Mouse (Mus musculus) stomach, embryonic 14.5 days (tissue): ENCODE measurements around the gene Efcab5. TPM values are rescaled to one million over a fixed set of nuclear protein-coding genes. Genes with fewer than 3 reads are reported as not detected.
"Not testable (repeated sequence)": the region's sequence is repeated elsewhere in the genome, so short reads cannot be mapped to it uniquely, and the experiment has no call there.

Experiments
- ATAC-seq: fragments of 200-750 bp; cut with Nextera tagmentation; 2 replicates; pipeline ENCODE4 v1.8.0; 2017; ENCODE audit warnings: low read depth, moderate TSS enrichment; ENCODE audit not compliant: insufficient number of reproducible peaks, insufficient read depth, low FRiP score
- H3K27ac ChIP-seq: fragments of 300-500 bp; sonication (generic); 2 replicates; pipeline ENCODE4 v1.5.1; 2014; ENCODE audit warnings: mild to moderate bottlenecking, low read length, moderate library complexity, mixed read lengths
- H3K27me3 ChIP-seq: fragments of 300-500 bp; sonication (generic); 2 replicates; pipeline ENCODE4 v1.6.1; 2014; ENCODE audit warnings: low read length, control low read depth, mixed read lengths; ENCODE audit not compliant: control insufficient read depth, insufficient read depth
- H3K36me3 ChIP-seq: fragments of 300-500 bp; sonication (generic); 2 replicates; pipeline ENCODE4 v1.6.1; 2014; ENCODE audit warnings: mild to moderate bottlenecking, control low read depth, low read length, moderate library complexity, mixed read lengths; ENCODE audit not compliant: control insufficient read depth, insufficient read depth
- H3K4me1 ChIP-seq: fragments of 300-500 bp; sonication (generic); 2 replicates; pipeline ENCODE4 v1.6.1; 2014; ENCODE audit warnings: low read length, control low read depth, mixed read lengths; ENCODE audit not compliant: control insufficient read depth, insufficient read depth
- H3K4me2 ChIP-seq: fragments of 300-500 bp; sonication (generic); replicated peaks from 2 replicates; pipeline ENCODE4 v1.6.1; 2014; ENCODE audit warnings: low read depth, low read length, control low read depth
- H3K4me3 ChIP-seq: fragments of 300-500 bp; sonication (generic); 2 replicates; pipeline ENCODE4 v1.5.1; 2014; ENCODE audit warnings: low read depth, low read length, control low read depth
- H3K9ac ChIP-seq: fragments of 300-500 bp; sonication (generic); replicated peaks from 2 replicates; pipeline ENCODE4 v1.6.1; 2014; ENCODE audit warnings: low read depth, mild to moderate bottlenecking, control low read depth, low read length, moderate library complexity, mixed read lengths
- H3K9me3 ChIP-seq: fragments of 300-500 bp; sonication (generic); 2 replicates; pipeline ENCODE4 v1.6.1; 2016; ENCODE audit warnings: low read depth, low read length, control low read depth; ENCODE audit not compliant: control insufficient read depth
- WGBS: fragments of 180-500 bp; shearing (Covaris S2); extraction: QIAGEN DNeasy Blood & Tissue Kit; methylation state at CpG from one replicate; pipeline ENCODE4 v1.1.7; 2014; 5-methylcytosine and 5-hydroxymethylcytosine counted together
- polyA plus RNA-seq: library from polyadenylated mRNA; unstranded; fragments of >200 nt; fragmentation: Nextera tagmentation; extraction: Ambion mirVana; gene quantifications from 2 replicates; pipeline ENCODE4 v1.2.1, GENCODE M21; 2014

Efcab5 gene
- polyA plus RNA-seq, 1 experiment from 2014 or later: 0.36 TPM

- Histone ChIP-seq H3K9ac (no peak overlapping the region), H3K4me1 (no peaks in the 10 kb centered on the region), H3K9me3 (no peaks in the 10 kb centered on the region), H3K4me2 (no peak overlapping the region), H3K27me3 (no peaks in the 10 kb centered on the region), H3K4me3 (no peak overlapping the region), H3K36me3 (no peaks in the 10 kb centered on the region), H3K27ac (no peak overlapping the region)
- ATAC-seq: no peak
- WGBS: 94% methylated on average over 4 of the region's 4 CpGs
Observed at GRCm38 (mm10) chr11:77133450-77133849, 55.3 kb downstream of the Efcab5 start.

- Histone ChIP-seq H3K36me3 (no peaks in the 10 kb centered on the region), H3K9ac (no peak overlapping the region), H3K4me3 (no peak overlapping the region), H3K27me3 (no peaks in the 10 kb centered on the region), H3K27ac (no peak overlapping the region), H3K4me2 (no peak overlapping the region), H3K4me1 (no peaks in the 10 kb centered on the region), H3K9me3 (no peaks in the 10 kb centered on the region)
- 60% methylated on average over 3 of the region's 3 CpGs for WGBS
- ATAC-seq: no peak
Observed at GRCm38 (mm10) chr11:77132580-77132979, 56.2 kb downstream of the Efcab5 start.

GRCm38 (mm10) chr11:77128562-77128961 is 60.2 kb downstream of the Efcab5 start:
- Histone ChIP-seq H3K36me3 (no peaks in the 10 kb centered on the region), H3K4me1 (no peaks in the 10 kb centered on the region), H3K9ac (no peak overlapping the region), H3K4me3 (no peak overlapping the region), H3K4me2 (no peak overlapping the region), H3K27me3 (no peaks in the 10 kb centered on the region), H3K27ac (no peak overlapping the region), H3K9me3 (no peaks in the 10 kb centered on the region)
- WGBS: 82% methylated on average over 3 of the region's 3 CpGs
- no peak for ATAC-seq

- Histone ChIP-seq H3K36me3 (no peaks in the 10 kb centered on the region), H3K27ac (no peak overlapping the region), H3K9ac (no peak overlapping the region), H3K4me2 (no peak overlapping the region), H3K4me3 (no peak overlapping the region), H3K27me3 (no peaks in the 10 kb centered on the region), H3K4me1 (no peaks in the 10 kb centered on the region), H3K9me3 (no peaks in the 10 kb centered on the region)
- 73% methylated on average over 6 of the region's 6 CpGs for WGBS
- no peak for ATAC-seq
Observed at GRCm38 (mm10) chr11:77111141-77111540, 77.6 kb downstream of the Efcab5 start.

GRCm38 (mm10) chr11:77108442-77108841 is 80.3 kb downstream of the Efcab5 start:
- H3K9me3 ChIP-seq: no peaks in the 10 kb centered on the region
- 83% methylated on average over 6 of the region's 6 CpGs for WGBS
- no peaks in the 10 kb centered on the region for H3K4me1 ChIP-seq
- H3K4me2 ChIP-seq: no peak overlapping the region
- no peak overlapping the region for H3K9ac ChIP-seq
- H3K36me3 ChIP-seq: no peaks in the 10 kb centered on the region
- no peak for ATAC-seq
- H3K27me3 ChIP-seq: no peaks in the 10 kb centered on the region
- no peak overlapping the region for H3K4me3 ChIP-seq
- H3K27ac ChIP-seq: no peak overlapping the region

- not testable (repeated sequence) for ATAC-seq, H3K9ac ChIP-seq, H3K4me2 ChIP-seq, H3K27me3 ChIP-seq, H3K9me3 ChIP-seq, H3K27ac ChIP-seq, H3K4me3 ChIP-seq, H3K4me1 ChIP-seq, H3K36me3 ChIP-seq
- WGBS: 79% methylated on average over 12 of the region's 12 CpGs
Observed at GRCm38 (mm10) chr11:77107872-77108271, 80.9 kb downstream of the Efcab5 start.

GRCm38 (mm10) chr11:77106961-77107360 is 81.8 kb downstream of the Efcab5 start:
- 94% methylated on average over 6 of the region's 6 CpGs for WGBS
- no peaks in the 10 kb centered on the region for H3K27me3 ChIP-seq
- H3K9me3 ChIP-seq: no peaks in the 10 kb centered on the region
- H3K9ac ChIP-seq: no peak overlapping the region
- no peak overlapping the region for H3K4me3 ChIP-seq
- H3K4me1 ChIP-seq: no peaks in the 10 kb centered on the region
- H3K4me2 ChIP-seq: no peak overlapping the region
- no peaks in the 10 kb centered on the region for H3K36me3 ChIP-seq
- H3K27ac ChIP-seq: no peak overlapping the region
- no peak for ATAC-seq

GRCm38 (mm10) chr11:77100137-77100937 is 88.4 kb downstream of the Efcab5 start:
- Histone ChIP-seq H3K36me3 (no peaks in the 10 kb centered on the region), H3K9me3 (no peaks in the 10 kb centered on the region), H3K4me1 (no peaks in the 10 kb centered on the region), H3K4me2 (no peak overlapping the region), H3K27ac (no peak overlapping the region), H3K9ac (no peak overlapping the region), H3K27me3 (no peaks in the 10 kb centered on the region), H3K4me3 (no peak overlapping the region)
- ATAC-seq: no peak
- WGBS: 13% methylated on average over 10 of the region's 10 CpGs
